Mouse (Mus musculus): Measurements from ENCODE around the gene Sema7a.

GRCm38 (mm10) chr9:57942039-57942438 is 2.1 kb downstream of the Sema7a start:
- TF ChIP-seq GATA1 (IDR thresholded peaks at IDR 0.05; ENCODE audit: low read length) (no peak), TAL1 (IDR thresholded peaks at IDR 0.05; ENCODE audit: low read length) (no peak)
